Mouse (Mus musculus) CH12F3 (cell line): ENCODE data around the gene Tnfrsf25.

Experiments
- in situ Hi-C: fragments of 300-500 bp; cut with MboI; formaldehyde crosslinking; loops from 2 replicates; pipeline ENCODE4 v1.14.3; 2020; ENCODE audit warnings: low sequenced_read_pairs

Tnfrsf25 gene

DNA sequence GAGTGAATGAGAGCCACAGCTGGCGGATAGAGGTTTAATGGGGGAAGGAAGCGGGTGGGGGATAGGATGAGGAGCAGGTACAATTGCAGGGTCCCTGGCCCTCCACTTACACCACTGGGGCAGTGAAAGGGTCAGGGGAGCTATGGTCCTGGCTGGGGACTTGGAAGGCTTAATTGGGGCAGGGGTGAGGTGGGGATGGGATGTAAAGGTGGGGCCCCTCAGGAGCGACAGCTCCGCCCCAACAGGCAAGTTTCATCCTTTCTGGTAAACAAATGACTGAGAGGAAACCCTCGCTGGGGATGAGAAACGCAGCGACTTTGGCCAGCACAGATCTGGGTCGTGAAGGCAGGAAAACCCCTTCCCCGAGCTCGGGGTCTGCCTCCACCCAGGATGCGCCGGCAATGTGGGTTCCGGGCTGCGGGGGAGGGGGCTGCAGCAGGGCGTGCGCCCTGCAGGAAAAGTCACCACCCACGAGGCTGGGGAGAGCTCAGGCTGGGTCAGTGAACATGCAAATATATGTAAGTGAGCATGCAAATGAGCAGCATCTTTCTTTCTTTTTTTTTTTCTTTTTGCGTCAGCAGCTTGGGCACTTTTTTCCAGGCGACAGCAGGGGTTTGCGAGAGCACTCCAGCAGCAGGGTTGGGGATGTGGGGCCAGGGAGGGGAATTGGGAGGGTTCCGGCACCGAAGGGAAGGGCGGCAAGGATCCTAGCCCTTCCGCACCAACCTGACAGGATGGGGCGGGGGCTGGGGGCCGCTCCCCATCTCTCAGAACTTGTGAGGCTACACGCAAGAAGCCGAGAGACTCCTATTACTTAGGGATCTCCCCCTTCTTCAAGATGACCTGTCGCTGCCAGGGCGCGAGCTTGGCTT lies 4.8 kb downstream of the Tnfrsf25 start:
- in situ Hi-C loops = no loop called here

DNA sequence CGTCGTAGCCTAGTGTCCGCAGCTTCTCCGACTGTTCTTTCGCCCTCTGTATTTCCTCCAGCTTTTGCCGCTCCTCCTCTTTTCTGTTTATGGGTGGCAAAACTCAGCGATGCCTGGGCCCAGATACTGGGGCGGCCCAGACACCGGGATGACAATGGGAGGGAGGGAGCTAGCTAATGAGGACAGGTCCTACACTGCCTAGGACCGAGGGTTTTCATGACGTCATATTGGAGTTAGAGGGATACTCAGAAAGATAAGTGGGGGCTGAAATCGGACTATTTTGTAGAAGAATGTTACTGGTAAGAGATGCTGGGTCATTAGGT lies 5.4 kb downstream of the Tnfrsf25 start:
- in situ Hi-C loops = no loop called here

DNA sequence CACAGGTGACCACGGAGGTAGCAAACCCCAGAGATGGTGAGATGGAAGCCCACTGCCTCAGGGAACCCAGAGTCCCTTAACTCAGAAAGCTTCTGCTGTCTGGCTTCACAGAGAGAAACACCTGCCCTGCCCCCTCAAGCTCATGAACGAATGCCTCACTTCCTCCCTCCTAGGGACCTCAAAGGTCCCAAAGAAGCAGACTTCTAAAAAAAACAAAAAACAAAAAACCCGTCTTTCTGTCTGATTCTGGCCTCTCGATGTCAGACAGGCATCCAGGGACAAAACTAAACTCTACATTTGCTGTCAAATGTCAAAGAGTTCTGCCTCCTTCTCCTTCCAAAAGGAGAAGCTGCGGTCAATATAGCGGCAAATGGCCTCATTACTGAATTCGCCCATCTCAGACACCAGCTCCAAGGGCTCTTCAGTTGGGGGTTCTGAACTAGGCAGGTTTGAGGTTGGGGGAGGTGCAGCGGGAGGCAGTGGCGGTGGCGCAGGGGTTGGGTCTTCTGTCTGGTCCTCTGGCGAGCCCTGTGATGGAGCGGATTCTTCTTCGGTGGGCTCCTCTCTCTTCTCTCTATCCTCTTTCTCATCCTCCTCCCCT lies 8.7 kb downstream of the Tnfrsf25 start:
- in situ Hi-C loops = no loop called here

DNA sequence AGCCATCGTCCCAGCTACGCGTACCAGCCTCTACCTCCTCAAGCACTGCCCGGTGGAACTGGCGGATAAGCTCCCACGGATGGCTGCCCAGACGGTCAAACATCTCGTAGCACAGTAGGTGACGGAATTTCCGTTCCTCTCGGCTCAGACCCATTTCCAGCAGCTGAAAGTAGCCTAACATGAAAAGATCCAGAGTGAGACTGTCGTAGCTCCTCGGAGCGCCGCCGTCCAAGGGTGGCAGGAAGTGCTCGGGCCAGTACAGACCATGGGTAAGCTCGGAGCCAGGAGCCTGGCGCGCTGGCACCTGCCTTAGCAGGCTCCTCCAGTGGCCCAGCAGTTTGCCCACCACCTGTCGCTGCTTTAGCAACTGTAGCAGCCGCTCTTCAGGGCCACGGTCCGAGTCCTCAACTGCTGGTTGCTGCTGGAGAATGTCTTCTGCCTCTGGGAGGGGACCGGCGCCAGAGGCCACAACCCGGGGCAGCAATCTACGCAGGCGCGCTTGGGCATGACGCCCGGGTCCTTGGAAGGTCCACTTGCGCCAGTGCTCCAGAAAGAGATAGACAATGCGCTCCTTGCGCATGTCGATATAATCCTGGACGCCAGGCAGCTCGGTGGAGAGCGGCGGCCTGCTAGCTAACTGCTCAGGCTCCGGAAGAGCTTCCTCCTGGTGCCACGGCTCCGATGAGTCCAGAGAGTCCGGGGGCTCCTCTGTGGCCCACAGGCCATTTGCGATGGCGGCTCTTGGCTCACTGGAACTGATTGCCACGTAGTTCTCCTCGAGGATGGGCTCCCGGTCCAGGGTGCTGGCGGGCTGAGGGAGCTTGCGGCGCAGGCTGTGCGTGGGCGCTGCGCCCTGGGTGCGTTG lies 9.7 kb downstream of the Tnfrsf25 start:
- in situ Hi-C loops = no loop called here

DNA sequence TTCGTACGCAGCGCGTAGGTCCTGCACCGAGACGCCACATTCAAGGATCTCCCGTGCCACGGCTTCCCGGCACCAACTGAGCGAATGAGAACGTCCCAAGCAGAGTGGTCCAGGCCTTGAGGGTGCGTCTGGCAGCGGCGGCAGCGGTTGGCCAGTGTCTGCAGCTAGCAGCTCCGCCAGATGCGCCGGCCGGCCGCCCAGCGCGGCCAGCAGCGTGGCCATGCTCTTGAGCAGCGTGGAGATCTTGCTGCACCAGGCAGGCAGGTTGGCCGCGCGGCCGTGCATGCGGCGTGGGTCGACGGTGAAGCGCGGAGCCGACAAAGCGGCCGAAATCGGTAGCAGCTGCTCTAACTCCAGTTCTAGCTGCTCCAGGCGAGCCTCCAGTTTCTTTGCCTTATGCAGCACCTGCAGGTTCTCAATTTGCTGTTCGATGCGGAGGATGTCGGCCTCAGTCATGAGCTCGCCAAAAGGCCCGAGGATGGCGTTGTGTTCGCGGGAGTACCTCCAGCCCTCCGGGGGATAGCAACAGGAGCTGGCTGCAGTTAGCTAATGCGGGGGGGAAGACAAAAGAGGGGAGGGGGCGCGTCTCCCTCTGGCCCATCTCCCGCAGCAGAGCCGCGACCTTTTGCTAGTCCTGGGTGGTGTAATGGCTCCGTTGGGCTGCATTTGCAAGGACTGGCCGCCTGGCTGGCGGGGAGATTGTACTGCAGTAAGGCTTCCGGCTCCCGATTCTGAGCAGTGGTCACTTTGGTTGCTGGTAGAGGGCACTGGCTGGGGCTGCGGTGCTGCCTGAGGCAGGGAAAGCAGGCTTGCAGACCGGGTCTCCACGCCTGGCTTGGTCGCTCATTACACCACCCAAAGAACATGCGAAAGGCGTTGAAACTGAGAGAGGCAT lies 10.5 kb downstream of the Tnfrsf25 start:
- in situ Hi-C loops = no loop called here

DNA sequence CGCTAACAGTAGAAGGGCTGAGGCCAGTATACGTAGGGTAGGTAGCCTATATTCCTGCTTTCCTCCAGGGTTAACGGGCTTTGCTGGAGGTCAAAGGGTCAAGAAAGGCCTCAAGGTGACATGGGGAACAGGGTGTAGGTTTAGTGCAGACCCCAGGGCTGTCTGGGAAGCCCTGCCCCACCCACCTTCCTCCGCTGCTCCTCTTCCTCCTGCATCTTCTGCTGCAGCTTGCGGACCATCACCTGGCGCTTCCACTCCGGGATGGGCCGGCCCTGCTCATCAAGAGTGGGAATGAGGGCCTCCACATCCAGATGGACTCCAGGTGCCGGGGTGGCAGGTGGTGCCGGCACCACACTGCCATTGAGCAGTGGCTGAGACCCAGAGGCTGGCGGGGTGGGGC lies 12.2 kb downstream of the Tnfrsf25 start:
- in situ Hi-C loops = no loop called here

DNA sequence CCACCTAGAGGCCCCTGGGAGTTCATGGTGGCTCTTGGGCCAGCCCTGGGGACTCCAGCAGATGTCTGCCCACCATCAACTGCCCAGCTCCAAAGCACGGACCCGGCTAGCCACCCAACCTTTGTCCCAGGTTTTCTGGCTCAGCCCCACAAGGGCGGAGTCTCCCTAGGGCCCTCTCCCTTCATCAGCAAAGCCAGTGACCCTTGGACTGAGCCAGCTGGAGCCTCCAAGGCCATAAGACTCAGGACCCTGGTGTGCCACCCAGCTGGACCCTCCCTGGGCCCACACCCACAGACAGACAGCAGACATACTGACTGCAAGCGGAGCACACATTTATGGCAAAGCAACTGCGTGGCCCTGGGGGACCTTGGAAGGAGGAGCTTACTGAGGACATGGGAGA lies 13.1 kb downstream of the Tnfrsf25 start:
- in situ Hi-C loops = no loop called here

DNA sequence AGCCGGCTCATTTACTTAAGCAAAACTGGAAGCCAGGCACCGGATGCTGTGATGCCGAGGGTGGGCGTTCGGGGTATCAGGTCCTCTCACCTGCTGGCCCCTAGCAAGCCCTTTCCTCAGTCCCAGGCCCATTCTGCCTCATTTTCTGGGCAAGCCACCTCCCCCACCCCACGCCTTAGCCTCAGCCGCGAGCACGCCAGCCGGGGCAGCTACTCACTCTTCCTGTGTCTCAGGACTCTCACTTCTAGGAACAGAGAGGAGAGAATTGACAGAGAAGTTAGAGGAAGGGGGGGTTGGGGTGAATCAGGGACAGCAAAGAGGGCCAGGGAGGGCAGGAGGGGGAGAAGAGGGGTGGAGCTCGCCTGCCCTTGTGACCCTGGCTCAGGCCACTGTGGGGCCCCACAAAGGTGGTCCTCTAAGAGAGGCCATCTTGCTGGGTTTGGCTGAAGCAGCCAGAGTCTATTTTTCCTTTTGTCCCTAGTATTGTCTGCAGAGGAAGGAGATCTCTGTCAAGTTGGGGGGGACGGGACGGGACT lies 13.7 kb downstream of the Tnfrsf25 start:
- in situ Hi-C loops = no loop called here

DNA sequence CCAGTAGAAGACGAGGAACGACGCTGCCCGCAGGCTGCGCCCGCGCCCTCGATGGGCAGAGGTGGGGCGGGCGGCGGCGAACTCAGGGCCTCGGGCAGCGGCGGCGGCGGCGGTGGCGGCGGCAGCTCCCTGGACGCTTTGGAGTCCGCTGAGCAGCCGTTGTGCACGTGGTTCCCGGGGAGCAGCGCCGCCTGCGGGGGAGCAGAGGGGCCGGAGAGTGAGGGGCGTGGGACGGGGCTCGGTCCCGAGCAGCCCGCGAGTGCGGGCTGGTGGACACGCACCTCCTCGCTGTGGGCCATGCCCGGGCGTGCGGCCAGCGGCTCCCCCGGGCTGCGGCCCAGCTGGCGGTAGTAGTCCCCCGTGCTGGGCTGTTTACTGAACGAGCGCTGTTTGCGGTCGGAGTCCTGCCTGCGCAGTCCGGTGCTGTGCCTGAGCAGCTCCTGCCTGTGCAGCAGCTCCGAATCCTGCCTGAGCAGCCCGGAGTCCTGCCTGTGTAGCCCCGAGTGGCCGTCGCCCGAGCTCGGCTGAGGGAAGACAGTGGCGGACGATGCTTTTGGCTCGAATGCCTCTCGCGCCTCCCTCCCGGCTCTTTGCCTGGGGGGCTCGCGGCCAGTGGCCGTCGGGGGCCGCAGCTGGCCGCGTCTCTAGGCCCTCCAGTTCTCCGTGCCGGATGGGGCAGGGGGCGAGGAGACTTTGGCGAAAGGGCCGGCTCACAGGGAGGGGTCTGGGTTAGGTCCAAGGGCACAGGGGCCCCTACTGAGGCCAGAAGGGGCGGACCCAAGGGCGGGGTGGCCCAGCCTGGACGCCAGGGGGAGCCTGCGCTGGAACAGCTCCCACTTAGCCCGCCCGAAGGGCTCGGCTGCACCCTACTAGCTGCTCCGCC lies 15.3 kb downstream of the Tnfrsf25 start:
- in situ Hi-C loops = no loop called here

DNA sequence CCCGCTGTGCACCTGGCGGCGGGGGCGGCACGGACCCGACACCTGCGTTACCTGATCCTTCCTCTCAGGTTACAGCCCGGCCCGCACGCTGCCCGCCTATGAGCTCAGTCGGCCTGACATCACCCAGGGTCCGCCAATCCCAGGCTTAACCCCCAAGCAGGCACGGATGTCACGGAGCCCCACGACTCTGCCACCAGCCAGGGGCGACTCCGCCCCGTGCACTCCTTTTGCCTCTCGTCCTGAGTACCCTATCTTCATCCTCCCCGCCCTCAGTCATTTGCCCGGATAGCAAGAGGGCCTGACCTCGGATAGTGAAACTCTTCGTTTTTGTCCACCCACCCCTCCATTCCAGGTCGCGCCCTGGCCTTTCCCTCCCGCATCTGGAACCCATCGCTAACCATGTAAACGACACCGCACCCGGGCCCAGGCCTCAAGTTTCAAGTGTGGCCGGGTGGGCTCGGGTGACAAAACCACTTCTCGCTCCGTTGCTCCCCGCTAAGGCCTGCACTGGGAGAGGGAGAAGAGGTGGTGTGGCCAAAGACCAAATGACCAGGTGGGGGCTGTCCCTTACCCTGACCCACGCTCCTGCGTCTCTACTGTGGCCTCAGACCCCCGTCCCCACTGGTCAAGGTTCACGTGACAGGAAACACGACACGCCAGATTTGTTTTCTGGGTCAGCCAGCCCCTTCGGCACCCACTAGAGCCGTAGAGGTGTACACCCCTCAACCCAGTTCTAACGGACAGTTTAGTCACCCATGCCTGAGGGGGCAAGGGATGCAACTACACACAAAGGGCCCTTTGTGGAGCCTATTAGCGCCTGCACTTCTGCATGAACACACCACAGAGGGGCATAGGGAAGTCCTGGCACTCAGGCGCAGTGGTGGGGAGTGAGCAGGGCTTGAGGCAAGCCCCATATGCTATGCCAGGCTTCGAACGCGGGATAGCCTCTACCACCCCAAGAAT lies 16.4 kb downstream of the Tnfrsf25 start:
- in situ Hi-C loops = no loop called here

DNA sequence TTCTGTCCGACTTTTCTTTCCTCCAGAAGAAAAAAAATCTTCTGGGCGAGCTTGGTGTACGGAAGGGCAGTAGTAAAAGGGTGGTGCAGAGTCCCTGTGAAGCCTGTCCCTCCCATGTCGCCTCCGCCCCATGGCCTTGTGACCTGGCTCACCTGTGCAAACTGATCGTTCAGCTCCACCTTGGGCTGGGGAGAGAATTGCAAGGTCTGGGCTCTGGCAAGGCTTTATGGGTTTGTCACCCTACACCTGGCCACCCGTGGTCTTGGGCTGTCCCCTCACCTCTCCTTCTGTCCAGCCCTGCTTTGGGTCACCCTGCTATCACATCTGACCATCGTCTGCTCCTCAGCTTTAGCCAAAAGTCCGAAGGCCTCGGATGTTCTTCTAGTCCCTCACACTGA lies 17.0 kb downstream of the Tnfrsf25 start:
- in situ Hi-C loops = no loop called here

DNA sequence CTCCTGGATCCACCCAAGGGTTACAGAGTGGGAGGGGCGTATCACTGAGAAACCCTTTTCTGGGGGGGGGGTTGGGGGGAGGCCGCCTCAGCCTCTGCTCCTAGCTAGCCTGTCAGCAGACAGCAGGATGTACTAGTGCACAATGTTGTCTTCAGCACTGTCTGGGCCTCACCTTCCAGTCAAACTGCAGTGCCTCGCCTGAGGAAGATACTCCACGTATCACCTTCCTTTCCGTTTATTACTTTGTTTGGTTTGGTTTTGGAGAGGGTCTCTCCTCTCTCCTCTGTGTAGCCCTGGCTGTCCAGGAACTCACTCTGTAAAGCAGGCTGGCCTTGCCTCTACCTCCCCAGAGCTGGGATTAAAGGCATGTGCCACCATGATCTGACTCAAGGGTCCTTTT lies 17.5 kb downstream of the Tnfrsf25 start:
- in situ Hi-C loops = no loop called here

DNA sequence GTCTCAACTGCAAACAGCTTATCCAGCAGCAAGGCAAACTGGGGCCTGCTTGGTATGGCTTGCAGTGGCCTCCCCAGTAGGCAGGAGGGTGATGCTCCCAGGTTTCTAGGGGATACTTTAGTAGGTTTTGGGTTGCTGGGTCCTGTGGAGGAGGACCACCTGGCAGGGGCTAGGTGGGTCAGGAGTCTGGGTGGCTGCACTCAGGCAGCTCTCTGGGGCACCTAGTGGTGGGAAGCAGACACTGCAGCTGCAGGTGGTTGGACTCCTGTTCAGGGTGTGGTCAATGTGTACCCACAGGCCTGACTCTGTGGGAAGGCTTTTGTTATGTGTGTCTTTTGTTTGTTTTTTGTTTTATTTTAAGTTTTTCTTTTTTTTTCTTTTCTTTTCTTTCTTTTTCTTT lies 18.8 kb downstream of the Tnfrsf25 start:
- in situ Hi-C loops = no loop called here

DNA sequence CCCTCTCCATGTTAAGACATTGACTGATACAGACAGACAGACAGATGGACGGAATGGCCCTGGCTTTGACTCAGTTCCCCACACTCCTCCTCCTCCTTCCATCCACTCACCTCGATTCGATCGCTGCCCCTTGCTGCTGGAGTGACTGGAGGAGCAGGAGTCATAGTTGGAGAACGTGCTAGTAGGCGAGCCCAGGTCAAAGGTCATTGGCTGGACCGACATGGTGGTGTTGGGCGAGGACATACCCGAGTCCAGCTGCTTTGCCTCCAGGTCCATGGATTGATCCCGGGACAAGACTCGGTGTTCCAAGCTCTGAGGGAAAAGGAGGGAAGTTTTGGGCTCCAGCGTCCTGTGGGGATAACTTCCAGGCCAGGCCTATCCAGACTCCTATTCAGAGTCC lies 19.6 kb downstream of the Tnfrsf25 start:
- in situ Hi-C loops = no loop called here

DNA sequence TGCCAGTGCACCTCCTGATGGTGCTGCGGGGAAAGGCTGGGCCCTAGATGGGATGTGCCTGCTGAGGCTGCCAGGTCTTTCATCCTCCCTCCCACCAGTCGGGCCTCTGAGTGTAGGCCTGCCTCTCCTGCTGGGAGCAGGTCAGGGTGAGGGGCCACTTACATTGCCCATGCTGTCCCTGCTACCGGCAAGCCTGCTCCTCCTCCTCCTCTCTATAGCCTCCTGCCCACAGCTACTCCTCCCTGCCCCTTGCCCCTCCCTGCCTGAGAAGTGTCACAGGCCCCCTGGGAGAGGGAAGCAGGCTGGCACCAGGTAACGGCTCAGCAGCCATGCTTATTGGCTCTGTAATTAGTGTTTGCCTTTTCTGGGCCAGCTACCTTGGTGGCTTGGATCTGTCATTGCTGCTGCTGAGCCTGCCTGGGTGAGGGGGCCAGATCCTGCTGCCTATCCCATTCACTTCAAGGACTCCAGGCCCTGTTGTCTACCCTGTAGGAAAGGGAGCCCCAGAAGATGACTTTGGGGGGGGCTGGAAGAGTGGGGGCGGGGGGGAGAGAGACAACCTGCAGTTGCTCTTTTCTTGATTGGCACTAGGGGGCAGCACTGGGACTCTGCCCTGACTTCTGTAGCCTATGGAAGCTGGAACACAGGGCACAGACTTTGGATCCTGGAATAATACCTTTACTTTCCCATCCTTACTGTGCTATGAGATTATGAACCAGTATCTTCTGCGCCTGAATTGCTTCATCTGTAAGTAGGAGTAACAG lies 20.6 kb downstream of the Tnfrsf25 start:
- in situ Hi-C loops = no loop called here

DNA sequence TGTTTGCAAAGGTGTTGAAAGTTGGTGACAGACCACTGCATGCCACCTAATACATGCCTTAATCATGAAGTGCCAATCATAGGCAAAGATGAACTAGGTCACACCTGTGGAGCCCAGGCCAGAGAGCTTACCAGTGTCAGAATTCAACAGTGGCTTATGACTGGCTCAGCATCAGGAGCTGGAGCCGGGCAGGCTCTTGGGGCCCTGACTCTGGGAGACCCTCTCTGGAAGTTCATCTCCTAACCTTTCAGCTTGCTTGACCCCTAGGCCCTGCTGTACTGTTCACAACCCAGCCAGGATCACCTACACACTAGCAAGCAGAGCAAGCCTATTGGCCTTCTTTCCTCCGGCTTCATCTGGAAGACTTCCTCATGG lies 21.1 kb downstream of the Tnfrsf25 start:
- in situ Hi-C loops = no loop called here

DNA sequence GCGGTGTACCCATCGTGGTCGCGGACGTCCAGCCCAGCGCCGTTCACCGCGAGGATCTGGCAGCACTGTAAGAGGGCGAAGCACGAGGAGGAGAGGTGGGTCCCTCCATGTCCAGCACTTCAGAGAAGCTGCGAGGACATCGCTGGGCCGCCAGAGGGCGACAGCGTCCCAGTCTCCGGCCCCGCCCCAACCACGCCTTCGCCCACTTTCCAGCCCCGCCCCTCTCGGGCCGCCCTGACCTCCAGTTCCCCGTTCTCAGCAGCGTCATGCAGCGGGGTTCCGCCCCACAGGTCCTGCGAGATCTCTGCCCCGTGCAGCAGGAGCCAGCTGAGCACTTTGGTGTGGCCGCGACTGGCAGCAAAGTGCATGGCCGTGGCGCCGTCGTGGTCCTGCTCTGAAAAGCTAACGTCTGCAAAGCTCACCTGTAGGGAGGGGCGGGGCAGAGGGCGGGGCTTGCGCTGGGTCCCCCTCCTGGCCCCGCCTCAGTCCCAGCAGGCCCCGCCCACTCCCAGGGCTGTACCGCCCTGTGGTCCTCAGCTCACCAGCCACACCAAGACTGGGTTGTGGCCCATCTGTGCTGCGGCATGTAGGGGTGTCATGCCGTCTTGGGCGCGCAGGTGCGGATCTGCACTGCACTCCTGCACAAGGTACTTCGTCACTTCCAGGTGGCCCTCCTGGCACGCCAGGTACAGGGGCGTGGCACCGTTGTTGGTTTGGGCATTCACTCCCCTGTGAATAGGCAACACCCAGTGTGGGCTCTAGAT lies 22.9 kb downstream of the Tnfrsf25 start:
- in situ Hi-C loops = no loop called here
